Mouse (Mus musculus): Measurements from ENCODE around the gene Cdc73.

GRCm38 (mm10) chr1:143741331-143741730 is 38.6 kb upstream of the Cdc73 start:
- no peak for TF ChIP-seq MAFK (IDR thresholded peaks at IDR 0.05; ENCODE audit: insufficient read depth, low read depth, low read length)
- no peak for TF ChIP-seq ZNF384 (IDR thresholded peaks at IDR 0.05; ENCODE audit: low read depth, low read length)

All from ES-E14 (cell line).